Mouse (Mus musculus) hindbrain, embryonic 16.5 days (tissue): ENCODE results near the gene Ccdc137. TPM values are rescaled to one million over a fixed set of nuclear protein-coding genes. Genes with fewer than 3 reads are reported as not detected.
A peak's percentile ranks its signal among the peaks of the same experiment; 100 is the strongest.

Experiments used
- ATAC-seq: fragments of 200-750 bp; cut with Nextera tagmentation; 2 replicates; pipeline ENCODE4 v1.8.0; 2017; ENCODE audit warnings: moderate TSS enrichment, moderate library complexity
- H3K27ac ChIP-seq: fragments of 300-500 bp; sonication (generic); 2 replicates; pipeline ENCODE4 v1.5.1; 2014; ENCODE audit warnings: low read depth, mild to moderate bottlenecking, control low read depth, low read length, moderate library complexity
- H3K27me3 ChIP-seq: fragments of 300-500 bp; sonication (generic); replicated peaks from 2 replicates; pipeline ENCODE4 v1.6.1; 2014; ENCODE audit warnings: low read length; ENCODE audit not compliant: control insufficient read depth, insufficient read depth
- H3K36me3 ChIP-seq: fragments of 300-500 bp; sonication (generic); 2 replicates; pipeline ENCODE4 v1.6.1; 2014; ENCODE audit warnings: mild to moderate bottlenecking, low read length, moderate library complexity, mixed read lengths; ENCODE audit not compliant: control insufficient read depth, insufficient read depth
- H3K4me1 ChIP-seq: fragments of 300-500 bp; sonication (generic); 2 replicates; pipeline ENCODE4 v1.6.1; 2014; ENCODE audit warnings: low read depth, low read length; ENCODE audit not compliant: control insufficient read depth, insufficient read depth
- H3K4me2 ChIP-seq: fragments of 300-500 bp; sonication (generic); 2 replicates; pipeline ENCODE4 v1.6.1; 2014; ENCODE audit warnings: mild to moderate bottlenecking, low read length, control low read depth, moderate library complexity
- H3K4me3 ChIP-seq: fragments of 300-500 bp; sonication (generic); 2 replicates; pipeline ENCODE4 v1.5.1; 2014; ENCODE audit warnings: mild to moderate bottlenecking, low read length, control low read depth, moderate library complexity
- H3K9ac ChIP-seq: fragments of 300-500 bp; sonication (generic); 2 replicates; pipeline ENCODE4 v1.6.1; 2014; ENCODE audit warnings: low read depth, mild to moderate bottlenecking, control low read depth, low read length, moderate library complexity
- H3K9me3 ChIP-seq: fragments of 300-500 bp; sonication (generic); 2 replicates; pipeline ENCODE4 v1.6.1; 2014; ENCODE audit warnings: mild to moderate bottlenecking, low read length, moderate library complexity; ENCODE audit not compliant: control insufficient read depth
- WGBS: fragments of 180-500 bp; shearing (Covaris S2); extraction: QIAGEN DNeasy Blood & Tissue Kit; methylation state at CpG from one replicate; pipeline ENCODE4 v1.1.7; 2014; 5-methylcytosine and 5-hydroxymethylcytosine counted together
- polyA plus RNA-seq: library from polyadenylated mRNA; unstranded; fragments of >200 nt; fragmentation: Nextera tagmentation; extraction: Ambion mirVana; gene quantifications from 2 replicates; pipeline ENCODE4 v1.2.1, GENCODE M21; 2015

Gene Ccdc137
- polyA plus RNA-seq, 1 experiment from 2014 or later, result 23.5 TPM

GRCm38 (mm10) chr11:120437857-120438385, 20.0 kb upstream of the Ccdc137 start:
- ATAC-seq, result no peak
- no peaks in the 10 kb centered on the region for H3K27me3 ChIP-seq
- H3K9ac ChIP-seq, result peak overlapping the region; percentile 97
- 30% methylated on average over 12 of the region's 12 CpGs for WGBS
- H3K27ac ChIP-seq, result peak overlapping the region; percentile 85; the same call in 1 of the 2 replicates
- H3K36me3 ChIP-seq, result peaks cover under 1% of the 10 kb centered on the region; the same call in 1 of the 2 replicates
- peak overlapping the region; percentile 94 for H3K4me3 ChIP-seq
- peak overlapping the region; percentile 92 for H3K4me2 ChIP-seq
- no peaks in the 10 kb centered on the region for H3K9me3 ChIP-seq
- H3K4me1 ChIP-seq, result peaks cover 12% of the 10 kb centered on the region

DNA sequence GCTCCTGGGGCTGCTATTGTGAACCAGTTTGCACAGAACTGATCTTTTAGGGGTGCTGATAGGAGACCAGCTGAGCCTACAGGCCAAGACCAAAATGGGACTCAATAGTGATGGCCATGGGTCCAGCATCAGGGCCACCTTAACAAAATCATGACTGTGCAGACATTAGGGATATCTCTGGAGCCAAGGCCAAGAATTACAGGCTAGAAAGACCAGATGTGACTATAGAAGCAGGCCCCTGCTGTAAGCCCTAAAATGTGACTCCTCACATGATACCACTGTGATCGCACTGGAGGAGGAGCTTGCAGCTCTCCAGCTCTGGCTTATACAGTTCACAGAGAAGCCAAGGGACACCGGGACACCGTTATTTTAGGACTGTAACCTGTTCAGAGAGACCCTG, 15.6 kb upstream of the Ccdc137 start, which contains the start of gene Tspan10:
Gene Tspan10, plus strand, starts transcription at position 301 of the 400 bp plus-strand sequence.
- H3K27ac ChIP-seq, result no peak within 1 kb of the TSS
- no peaks in the 10 kb centered on the region for H3K36me3 ChIP-seq
- no peaks in the 10 kb centered on the region for H3K27me3 ChIP-seq
- WGBS, result 86% methylated on average over 3 of the region's 3 CpGs
- no peak for ATAC-seq
- H3K4me2 ChIP-seq, result no peak within 1 kb of the TSS
- H3K9ac ChIP-seq, result no peak within 1 kb of the TSS
- no peak within 1 kb of the TSS for H3K4me3 ChIP-seq
- no peaks in the 10 kb centered on the region for H3K9me3 ChIP-seq
- H3K4me1 ChIP-seq, result no peaks in the 10 kb centered on the region

- ATAC-seq, result no peak
- no peaks in the 10 kb centered on the region for H3K27me3 ChIP-seq
- no peak overlapping the region for H3K4me3 ChIP-seq
- H3K36me3 ChIP-seq, result no peaks in the 10 kb centered on the region
- WGBS, result 91% methylated on average over 3 of the region's 3 CpGs
- H3K4me1 ChIP-seq, result no peaks in the 10 kb centered on the region
- H3K9ac ChIP-seq, result no peak overlapping the region
- no peak overlapping the region for H3K4me2 ChIP-seq
- no peak overlapping the region for H3K27ac ChIP-seq
- H3K9me3 ChIP-seq, result no peaks in the 10 kb centered on the region
These were observed 15.1 kb upstream of the Ccdc137 start for GRCm38 (mm10) chr11:120442765-120443280.

DNA sequence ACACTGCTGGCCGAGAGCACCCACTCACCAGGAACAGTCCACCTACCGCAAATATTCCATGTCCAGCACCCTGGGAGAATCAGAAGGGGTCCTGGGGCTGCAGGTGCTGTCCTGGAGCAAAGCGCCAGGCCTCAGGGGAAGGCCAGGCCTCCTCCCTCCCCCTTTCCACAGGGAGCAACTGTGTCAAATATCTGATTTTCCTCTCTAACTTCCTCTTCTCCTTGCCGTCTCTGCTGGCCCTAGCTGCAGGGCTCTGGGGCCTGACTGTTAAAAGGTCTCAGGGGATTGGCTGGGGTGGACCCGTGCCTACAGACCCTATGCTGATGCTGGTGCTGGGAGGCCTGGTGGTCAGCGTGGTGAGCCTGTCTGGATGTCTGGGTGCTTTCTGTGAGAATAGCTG, 13.8 kb upstream of the Ccdc137 start:
- 70% methylated on average over 6 of the region's 6 CpGs for WGBS
- no peak overlapping the region for H3K4me2 ChIP-seq
- no peak for ATAC-seq

GRCm38 (mm10) chr11:120445475-120445874, 12.4 kb upstream of the Ccdc137 start:
- Histone ChIP-seq H3K9me3 (no peaks in the 10 kb centered on the region), H3K4me1 (no peaks in the 10 kb centered on the region), H3K27ac (no peak overlapping the region), H3K27me3 (no peaks in the 10 kb centered on the region), H3K36me3 (no peaks in the 10 kb centered on the region), H3K9ac (no peak overlapping the region), H3K4me2 (no peak overlapping the region), H3K4me3 (no peak overlapping the region)
- 79% methylated on average over 3 of the region's 3 CpGs for WGBS
- ATAC-seq, result no peak

More for the DNA sequence above, 13.8 kb upstream of the Ccdc137 start:
- no peaks in the 10 kb centered on the region for H3K4me1 ChIP-seq
- H3K36me3 ChIP-seq, result no peaks in the 10 kb centered on the region
- no peak overlapping the region for H3K9ac ChIP-seq
- no peak overlapping the region for H3K27ac ChIP-seq
- H3K9me3 ChIP-seq, result no peaks in the 10 kb centered on the region
- H3K27me3 ChIP-seq, result no peaks in the 10 kb centered on the region
- H3K4me3 ChIP-seq, result no peak overlapping the region

DNA sequence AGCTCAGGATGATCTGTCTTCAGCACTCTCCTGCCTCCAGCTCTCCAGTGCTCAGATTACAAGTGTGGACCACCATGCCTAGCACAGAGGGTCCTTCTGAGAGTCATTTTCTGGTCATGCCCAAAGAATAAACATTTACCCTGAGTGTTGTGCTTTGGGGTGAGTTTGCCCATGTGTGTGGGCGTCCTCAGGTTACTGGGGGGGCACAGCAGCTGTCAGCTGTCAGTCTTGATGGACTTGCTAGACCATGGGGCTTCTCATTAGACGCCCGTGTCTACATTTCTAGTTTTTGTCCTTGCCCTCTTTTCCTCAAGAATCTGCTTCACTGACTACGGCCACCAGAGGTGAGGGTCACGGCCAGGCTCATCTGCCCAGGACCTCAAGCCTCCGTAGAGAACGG, 10.7 kb upstream of the Ccdc137 start:
- WGBS, result 86% methylated on average over 7 of the region's 7 CpGs
- no peaks in the 10 kb centered on the region for H3K4me1 ChIP-seq
- no peak overlapping the region for H3K4me3 ChIP-seq
- H3K4me2 ChIP-seq, result no peak overlapping the region
- no peaks in the 10 kb centered on the region for H3K27me3 ChIP-seq
- no peak overlapping the region for H3K27ac ChIP-seq
- H3K9ac ChIP-seq, result no peak overlapping the region
- ATAC-seq, result no peak
- H3K9me3 ChIP-seq, result no peaks in the 10 kb centered on the region
- no peaks in the 10 kb centered on the region for H3K36me3 ChIP-seq

- H3K36me3 ChIP-seq, result no peaks in the 10 kb centered on the region
- no peak overlapping the region for H3K4me3 ChIP-seq
- ATAC-seq, result no peak
- no peak overlapping the region for H3K4me2 ChIP-seq
- no peak overlapping the region for H3K9ac ChIP-seq
- no peaks in the 10 kb centered on the region for H3K9me3 ChIP-seq
- H3K27ac ChIP-seq, result no peak overlapping the region
- H3K27me3 ChIP-seq, result no peaks in the 10 kb centered on the region
- WGBS, result 68% methylated on average over 3 of the region's 3 CpGs
- H3K4me1 ChIP-seq, result peaks cover 5% of the 10 kb centered on the region
These were observed 5.7 kb upstream of the Ccdc137 start for GRCm38 (mm10) chr11:120452246-120452645.

DNA sequence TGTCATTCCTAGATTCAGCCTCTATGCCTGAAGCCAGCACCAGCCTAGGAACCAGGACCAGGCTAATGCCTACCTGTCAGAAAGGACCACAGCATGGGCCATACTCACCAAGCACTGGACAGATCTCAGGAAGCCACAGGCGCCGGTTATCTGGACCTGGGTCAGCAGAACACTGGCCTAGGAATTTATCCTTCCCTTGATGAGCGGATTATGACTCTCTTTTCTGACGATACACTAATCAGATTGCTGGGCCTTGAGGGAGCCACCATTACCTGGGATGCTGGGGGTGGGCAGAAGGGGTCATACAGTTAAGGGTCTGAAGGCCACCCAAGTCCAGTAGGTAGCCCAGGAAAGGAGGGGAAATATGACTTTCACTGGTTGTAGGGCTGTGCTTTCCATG, 4.6 kb upstream of the Ccdc137 start, which contains the start of gene Pde6g:
Gene Pde6g, minus strand, starts transcription at position 195 of the 400 bp plus-strand sequence.
- peaks cover 7% of the 10 kb centered on the region for H3K4me1 ChIP-seq
- no peak within 1 kb of the TSS for H3K4me3 ChIP-seq
- H3K4me2 ChIP-seq, result no peak within 1 kb of the TSS
- H3K9me3 ChIP-seq, result no peaks in the 10 kb centered on the region
- no peaks in the 10 kb centered on the region for H3K27me3 ChIP-seq
- no peak within 1 kb of the TSS for H3K27ac ChIP-seq
- no peak within 1 kb of the TSS for H3K9ac ChIP-seq
- ATAC-seq, result no peak
- H3K36me3 ChIP-seq, result no peaks in the 10 kb centered on the region
- 84% methylated on average over 4 of the region's 4 CpGs for WGBS

DNA sequence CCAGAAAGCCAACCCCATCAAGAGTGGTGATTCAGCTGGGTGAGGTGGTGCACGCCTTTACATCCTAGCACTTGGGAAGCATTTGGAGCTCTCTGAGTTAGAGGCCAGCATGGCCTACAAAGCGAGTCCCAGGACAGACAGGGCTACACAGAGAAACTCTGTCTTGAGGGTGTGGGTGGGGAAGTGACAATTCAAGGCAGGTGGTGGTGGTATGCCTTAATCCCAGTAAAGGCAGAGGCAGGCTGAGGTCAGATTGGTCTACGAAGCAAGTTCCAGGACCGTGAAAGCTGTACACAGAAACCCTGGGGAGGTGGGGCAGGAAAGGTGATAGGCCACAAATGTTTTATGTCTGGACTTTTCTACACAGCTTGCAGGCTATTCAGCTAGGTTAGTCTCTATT, 3.0 kb upstream of the Ccdc137 start:
- Histone ChIP-seq H3K36me3 (peaks cover 3% of the 10 kb centered on the region; the same call in 1 of the 2 replicates), H3K27ac (no peak overlapping the region), H3K4me3 (no peak overlapping the region), H3K27me3 (no peaks in the 10 kb centered on the region), H3K9ac (no peak overlapping the region), H3K9me3 (no peaks in the 10 kb centered on the region), H3K4me2 (no peak overlapping the region), H3K4me1 (peaks cover 18% of the 10 kb centered on the region)
- 95% methylated on average over 4 of the region's 4 CpGs for WGBS
- ATAC-seq, result no peak
